Mouse (Mus musculus): ENCODE measurements around the gene Eomes. TPM values are rescaled to one million over a fixed set of nuclear protein-coding genes. Genes with fewer than 3 reads are reported as not detected.

Gene Eomes
- polyA plus RNA-seq, 1 experiment from 2014 or later: 0.11 TPM

DNA sequence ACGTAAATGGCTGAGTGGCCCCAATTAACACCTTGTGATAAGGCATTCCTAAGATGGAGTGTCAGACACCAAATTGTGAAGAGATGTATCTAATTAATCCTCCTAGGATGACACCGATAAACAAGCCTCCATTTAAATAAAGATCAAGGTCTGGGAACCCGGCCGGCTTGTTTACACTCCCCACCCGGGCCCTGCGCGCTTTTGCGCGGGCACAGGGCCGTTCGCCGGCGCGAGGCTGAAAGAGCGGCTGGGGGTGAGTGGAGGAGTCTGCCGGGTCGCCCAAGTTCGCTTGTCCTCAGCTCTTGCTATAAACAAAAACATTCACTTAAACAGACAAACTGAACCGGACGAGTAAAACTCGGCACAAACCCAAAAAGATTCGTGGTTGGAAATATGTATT lies 9.6 kb downstream of the Eomes start:
- Histone ChIP-seq H3K9me3 (replicated peaks) (no peaks in the 10 kb centered on the region), H3K4me3 (peak overlapping the region; percentile 53), H3K27ac (ENCODE audit: poor library complexity, severe bottlenecking) (no peak overlapping the region), H3K4me2 (peak overlapping the region; percentile 89), H3K36me3 (no peaks in the 10 kb centered on the region), H3K4me1 (replicated peaks) (peaks cover 13% of the 10 kb centered on the region), H3K9ac (peak overlapping the region; percentile 65; the same call in 1 of the 2 replicates), H3K27me3 (replicated peaks) (peaks cover 51% of the 10 kb centered on the region)
- 1% methylated on average over 22 of the region's 22 CpGs for WGBS
- no peak for ATAC-seq (ENCODE audit: insufficient number of reproducible peaks, low FRiP score)

DNA sequence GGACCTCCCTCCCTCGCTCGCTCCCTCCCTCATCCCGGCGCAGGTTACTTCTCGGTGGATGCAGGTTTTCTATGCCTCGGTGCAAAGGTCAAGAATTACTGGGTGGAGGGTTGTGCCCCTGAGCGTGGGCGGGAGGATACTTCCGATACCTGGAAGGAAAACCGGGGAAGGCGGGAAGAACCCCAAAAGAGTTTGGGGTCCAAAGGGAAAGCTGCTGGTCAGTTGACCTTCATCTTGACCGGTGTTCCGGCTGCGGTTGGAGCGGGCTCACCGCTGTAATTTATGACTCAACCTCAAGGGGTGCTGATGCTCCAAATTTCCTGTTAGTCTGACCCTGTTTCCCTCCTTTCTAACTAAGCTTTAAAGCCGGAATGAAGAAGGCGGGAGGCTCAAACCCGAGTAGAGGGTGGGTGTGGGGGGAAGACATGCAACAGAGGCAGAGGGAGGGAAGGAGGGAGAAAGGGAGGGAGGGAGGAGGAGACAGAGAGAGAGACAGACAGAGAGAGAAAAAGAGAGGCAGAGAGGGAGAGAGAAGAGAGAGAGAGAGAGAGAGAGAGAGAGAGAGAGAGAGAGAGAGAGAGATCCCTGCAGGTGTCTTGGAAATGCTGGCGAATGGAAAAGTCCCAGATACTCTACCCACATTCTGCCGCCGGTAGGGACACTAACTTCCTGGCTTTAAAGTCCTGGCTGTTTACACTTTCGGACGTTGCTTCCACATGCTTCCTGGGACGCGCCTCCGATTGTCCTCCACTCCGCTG lies 10.3 kb downstream of the Eomes start:
- ATAC-seq (ENCODE audit: insufficient number of reproducible peaks, low FRiP score): peak; percentile 49; the same call in 1 of the 2 replicates
- H3K9me3 ChIP-seq (replicated peaks): no peaks in the 10 kb centered on the region
- peaks cover 45% of the 10 kb centered on the region for H3K27me3 ChIP-seq (replicated peaks)
- no peak overlapping the region for H3K27ac ChIP-seq (ENCODE audit: poor library complexity, severe bottlenecking)
- H3K4me3 ChIP-seq: peak overlapping the region; percentile 53
- H3K4me2 ChIP-seq: peak overlapping the region; percentile 89
- H3K4me1 ChIP-seq (replicated peaks): peaks cover 13% of the 10 kb centered on the region
- no peaks in the 10 kb centered on the region for H3K36me3 ChIP-seq
- WGBS: 1% methylated on average over 28 of the region's 28 CpGs
- peak overlapping the region; percentile 65 for H3K9ac ChIP-seq

DNA sequence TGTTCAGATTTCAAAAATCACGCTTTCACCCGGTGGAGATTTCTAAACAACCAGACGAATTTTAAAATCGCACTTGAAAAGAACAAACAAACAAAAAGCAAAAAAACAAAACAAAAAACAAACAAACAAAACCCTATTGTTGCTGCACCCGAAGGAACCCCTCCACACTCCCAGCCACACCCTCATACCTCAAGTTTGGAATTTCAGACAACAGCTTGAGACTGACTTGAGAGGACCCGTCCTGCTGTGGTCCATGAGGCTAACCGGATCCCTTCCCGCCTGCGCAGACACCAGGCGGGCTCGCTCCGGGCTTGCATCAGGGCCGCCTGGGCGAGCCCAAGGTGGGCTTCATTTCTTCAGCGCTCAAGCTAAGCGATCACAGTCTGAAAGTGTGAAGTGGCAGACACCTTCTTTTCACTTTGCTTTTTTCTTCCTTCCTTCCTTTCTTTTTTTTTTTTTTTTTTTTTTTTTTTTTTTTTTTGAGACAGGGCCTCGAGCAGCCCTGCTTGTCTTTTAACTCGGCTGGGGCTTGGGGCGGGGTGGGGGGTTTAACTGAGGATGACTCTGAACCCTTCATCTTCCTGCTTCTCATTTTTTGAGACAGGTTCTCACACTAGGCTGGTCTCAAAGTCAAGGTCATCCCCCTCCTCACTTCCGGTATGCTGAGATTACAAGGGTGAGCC lies 11.0 kb downstream of the Eomes start:
- H3K4me3 ChIP-seq: peak overlapping the region; percentile 53
- under 1% methylated on average over 20 of the region's 20 CpGs for WGBS

DNA sequence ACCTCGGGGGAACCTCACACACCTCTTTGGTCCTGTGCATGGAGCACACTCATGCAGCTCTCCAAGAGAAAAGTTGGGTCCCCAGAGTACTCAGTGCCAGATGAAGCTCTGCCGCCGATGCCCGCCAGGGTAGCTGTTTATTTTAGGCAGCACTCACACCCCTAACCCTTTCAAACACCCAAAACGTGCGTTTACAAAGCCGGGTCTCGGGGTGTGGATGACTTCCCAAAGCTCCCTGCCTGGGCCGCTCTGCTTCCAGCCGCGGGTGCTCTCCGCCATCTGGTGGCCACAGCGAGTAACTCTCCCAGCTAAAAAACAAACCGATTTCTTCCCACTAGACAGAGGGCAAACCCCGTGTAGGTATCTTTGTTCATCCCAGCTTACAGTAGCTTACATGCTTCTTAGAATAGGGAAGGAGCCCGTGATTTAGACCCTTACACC lies 11.6 kb downstream of the Eomes start:
- under 1% methylated on average over 16 of the region's 16 CpGs for WGBS
- Histone ChIP-seq H3K4me3 (peak overlapping the region; percentile 45), H3K9me3 (replicated peaks) (peaks cover 6% of the 10 kb centered on the region), H3K4me2 (peak overlapping the region; percentile 89), H3K27me3 (replicated peaks) (peaks cover 33% of the 10 kb centered on the region), H3K4me1 (replicated peaks) (peaks cover 13% of the 10 kb centered on the region), H3K9ac (no peak overlapping the region), H3K27ac (ENCODE audit: poor library complexity, severe bottlenecking) (no peak overlapping the region), H3K36me3 (no peaks in the 10 kb centered on the region)
- peak; percentile 77 for ATAC-seq (ENCODE audit: insufficient number of reproducible peaks, low FRiP score)

More for the DNA sequence above, 11.0 kb downstream of the Eomes start:
- ATAC-seq (ENCODE audit: insufficient number of reproducible peaks, low FRiP score): peak; percentile 45
- peaks cover 39% of the 10 kb centered on the region for H3K27me3 ChIP-seq (replicated peaks)
- no peaks in the 10 kb centered on the region for H3K36me3 ChIP-seq
- peak overlapping the region; percentile 89 for H3K4me2 ChIP-seq
- peak overlapping the region; percentile 17; the same call in 1 of the 2 replicates for H3K9ac ChIP-seq
- peaks cover 13% of the 10 kb centered on the region for H3K4me1 ChIP-seq (replicated peaks)
- peaks cover under 1% of the 10 kb centered on the region; the same call in 1 of the 2 replicates for H3K9me3 ChIP-seq (replicated peaks)
- no peak overlapping the region for H3K27ac ChIP-seq (ENCODE audit: poor library complexity, severe bottlenecking)

DNA sequence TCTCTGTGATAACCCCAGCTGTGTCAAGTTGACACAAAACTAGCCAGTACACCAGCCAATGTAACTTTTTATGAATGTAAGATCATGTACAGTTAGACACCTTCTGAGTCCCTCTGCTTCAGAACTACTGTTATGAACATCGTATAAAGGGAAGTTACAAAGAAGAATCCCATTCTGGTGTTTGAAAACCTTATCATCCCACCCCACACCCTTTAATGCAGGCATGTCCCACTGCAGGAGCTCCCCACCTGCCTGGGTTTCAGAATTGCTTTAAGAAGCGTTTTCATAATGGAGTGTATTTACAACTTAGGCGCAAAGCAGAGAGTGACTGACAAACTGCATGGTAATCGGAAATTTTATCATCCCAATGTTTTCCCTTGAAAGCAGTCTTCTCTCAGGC lies 13.2 kb downstream of the Eomes start:
- no peak overlapping the region for H3K4me2 ChIP-seq
- H3K36me3 ChIP-seq: no peaks in the 10 kb centered on the region
- peaks cover 18% of the 10 kb centered on the region for H3K27me3 ChIP-seq (replicated peaks)
- peaks cover 6% of the 10 kb centered on the region for H3K9me3 ChIP-seq (replicated peaks)
- ATAC-seq (ENCODE audit: insufficient number of reproducible peaks, low FRiP score): no peak
- 75% methylated on average over 4 of the region's 4 CpGs for WGBS
- no peak overlapping the region for H3K27ac ChIP-seq (ENCODE audit: poor library complexity, severe bottlenecking)
- H3K4me1 ChIP-seq (replicated peaks): peaks cover 13% of the 10 kb centered on the region
- H3K9ac ChIP-seq: no peak overlapping the region
- H3K4me3 ChIP-seq: no peak overlapping the region

DNA sequence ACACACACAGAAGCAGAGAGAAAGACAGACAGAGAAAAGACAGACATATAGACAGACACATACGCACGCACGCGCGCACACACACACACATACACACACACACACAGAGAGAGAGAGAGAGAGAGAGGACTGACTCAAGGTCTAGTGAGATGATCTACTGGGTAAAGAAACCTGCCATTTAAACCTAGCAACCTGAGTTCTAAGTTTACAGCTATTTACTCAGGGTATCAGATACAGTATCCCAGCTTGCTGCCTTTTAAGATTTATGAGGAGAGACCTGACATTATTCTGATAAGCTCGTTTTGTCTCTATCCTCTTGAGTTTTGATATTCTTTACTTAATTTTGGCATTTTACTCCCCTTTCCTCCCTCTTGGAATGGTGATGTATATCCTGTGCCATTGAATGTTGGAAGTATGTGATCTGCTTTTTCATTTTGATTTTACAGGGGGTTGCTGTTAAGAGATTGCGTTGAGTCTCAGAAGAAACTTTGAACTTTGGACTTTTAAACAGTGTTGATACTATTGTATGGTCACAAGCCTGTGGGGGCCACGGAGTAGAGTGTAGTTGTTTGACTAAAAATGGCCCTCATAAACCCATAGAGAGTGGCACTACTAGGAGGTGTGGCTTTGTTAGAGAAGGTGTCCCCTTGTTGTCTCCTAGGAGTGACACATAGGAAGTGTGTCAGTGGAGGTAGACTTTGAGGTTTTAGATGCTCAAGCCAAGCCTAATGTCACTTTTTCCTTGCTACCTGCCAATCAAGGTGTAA lies 15.1 kb downstream of the Eomes start:
- no peak overlapping the region for H3K9ac ChIP-seq
- peaks cover 6% of the 10 kb centered on the region for H3K9me3 ChIP-seq (replicated peaks)
- H3K27me3 ChIP-seq (replicated peaks): peaks cover under 1% of the 10 kb centered on the region; the same call in 1 of the 2 replicates
- H3K36me3 ChIP-seq: no peaks in the 10 kb centered on the region
- ATAC-seq (ENCODE audit: insufficient number of reproducible peaks, low FRiP score): no peak
- H3K4me2 ChIP-seq: no peak overlapping the region
- H3K4me3 ChIP-seq: no peak overlapping the region
- WGBS: 80% methylated on average over 8 of the region's 8 CpGs
- peaks cover 2% of the 10 kb centered on the region for H3K4me1 ChIP-seq (replicated peaks)
- no peak overlapping the region for H3K27ac ChIP-seq (ENCODE audit: poor library complexity, severe bottlenecking)

DNA sequence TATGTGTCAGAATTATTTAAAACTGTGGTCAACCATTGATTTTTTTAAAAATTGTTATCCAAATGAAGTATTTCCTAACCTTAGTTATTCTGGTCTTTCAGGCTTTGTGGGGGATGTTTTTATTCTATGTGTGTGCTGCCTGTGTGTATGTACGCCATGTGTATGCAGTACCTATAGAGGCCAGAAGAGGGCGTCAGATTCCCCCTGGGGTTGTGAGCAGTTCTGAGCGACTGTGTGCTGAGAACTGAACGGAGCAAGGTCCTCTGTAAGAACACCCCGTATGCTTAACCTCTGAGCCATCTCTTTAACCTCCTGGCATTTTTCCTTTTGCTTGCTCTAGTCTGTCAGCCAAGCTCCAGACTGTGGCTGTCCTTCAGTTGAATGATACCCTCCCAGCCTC lies 16.1 kb downstream of the Eomes start:
- ATAC-seq (ENCODE audit: insufficient number of reproducible peaks, low FRiP score): no peak
- H3K9me3 ChIP-seq (replicated peaks): peaks cover 6% of the 10 kb centered on the region
- peaks cover 2% of the 10 kb centered on the region; the same call in 1 of the 2 replicates for H3K4me1 ChIP-seq (replicated peaks)
- H3K27ac ChIP-seq (ENCODE audit: poor library complexity, severe bottlenecking): no peak overlapping the region
- H3K4me2 ChIP-seq: no peak overlapping the region
- WGBS: 82% methylated on average over 5 of the region's 5 CpGs
- no peaks in the 10 kb centered on the region for H3K27me3 ChIP-seq (replicated peaks)
- H3K9ac ChIP-seq: no peak overlapping the region
- H3K36me3 ChIP-seq: no peaks in the 10 kb centered on the region
- H3K4me3 ChIP-seq: no peak overlapping the region

DNA sequence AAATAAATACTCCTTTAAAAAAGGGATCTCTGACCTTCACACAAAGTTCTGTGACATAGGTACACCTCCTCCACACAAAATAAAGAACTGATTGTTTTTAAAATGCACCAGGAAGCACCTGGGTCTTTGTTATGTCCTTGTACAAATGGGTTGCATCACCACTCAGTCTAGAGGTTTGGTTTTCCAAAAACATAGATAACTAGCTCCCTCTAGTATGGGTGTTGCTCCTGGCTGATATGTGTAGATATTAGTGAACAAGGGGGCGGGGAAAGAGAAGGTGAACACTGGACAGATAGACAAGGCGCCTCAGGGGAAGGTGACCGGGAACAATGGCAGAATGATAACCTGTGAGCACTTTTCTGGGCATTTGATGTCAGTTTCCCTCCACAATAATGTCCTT lies 17.9 kb downstream of the Eomes start:
- Histone ChIP-seq H3K27me3 (replicated peaks) (no peaks in the 10 kb centered on the region), H3K9me3 (replicated peaks) (peaks cover 6% of the 10 kb centered on the region), H3K9ac (no peak overlapping the region), H3K4me3 (no peak overlapping the region), H3K4me2 (no peak overlapping the region), H3K36me3 (no peaks in the 10 kb centered on the region), H3K27ac (ENCODE audit: poor library complexity, severe bottlenecking) (no peak overlapping the region), H3K4me1 (replicated peaks) (no peaks in the 10 kb centered on the region)
- ATAC-seq (ENCODE audit: insufficient number of reproducible peaks, low FRiP score): no peak
- WGBS: 87% methylated on average over 3 of the region's 3 CpGs

DNA sequence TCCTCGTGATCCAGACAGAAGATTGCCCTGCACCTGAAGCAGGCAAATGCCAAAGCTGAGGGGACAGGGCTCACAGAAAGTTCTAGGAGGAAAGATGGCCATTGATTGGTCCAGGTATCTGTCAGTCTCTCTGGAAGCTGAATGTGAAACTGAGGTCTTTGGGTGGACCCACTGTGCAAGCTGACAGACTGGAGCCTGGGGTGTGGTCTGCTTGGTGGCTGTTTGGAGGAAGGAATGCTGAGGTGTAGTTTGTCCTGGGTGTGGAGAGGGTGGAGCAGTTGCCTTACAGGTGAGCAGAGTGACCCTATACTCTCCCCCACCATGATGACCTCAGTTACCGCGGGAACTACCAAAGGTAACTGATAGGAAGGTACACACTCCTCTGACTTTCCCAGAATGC lies 18.9 kb downstream of the Eomes start:
- Histone ChIP-seq H3K36me3 (no peaks in the 10 kb centered on the region), H3K27me3 (replicated peaks) (no peaks in the 10 kb centered on the region), H3K9me3 (replicated peaks) (peaks cover 6% of the 10 kb centered on the region), H3K4me1 (replicated peaks) (no peaks in the 10 kb centered on the region), H3K27ac (ENCODE audit: poor library complexity, severe bottlenecking) (no peak overlapping the region), H3K9ac (no peak overlapping the region), H3K4me3 (no peak overlapping the region), H3K4me2 (no peak overlapping the region)
- 66% methylated on average over 3 of the region's 3 CpGs for WGBS
- ATAC-seq (ENCODE audit: insufficient number of reproducible peaks, low FRiP score): no peak

DNA sequence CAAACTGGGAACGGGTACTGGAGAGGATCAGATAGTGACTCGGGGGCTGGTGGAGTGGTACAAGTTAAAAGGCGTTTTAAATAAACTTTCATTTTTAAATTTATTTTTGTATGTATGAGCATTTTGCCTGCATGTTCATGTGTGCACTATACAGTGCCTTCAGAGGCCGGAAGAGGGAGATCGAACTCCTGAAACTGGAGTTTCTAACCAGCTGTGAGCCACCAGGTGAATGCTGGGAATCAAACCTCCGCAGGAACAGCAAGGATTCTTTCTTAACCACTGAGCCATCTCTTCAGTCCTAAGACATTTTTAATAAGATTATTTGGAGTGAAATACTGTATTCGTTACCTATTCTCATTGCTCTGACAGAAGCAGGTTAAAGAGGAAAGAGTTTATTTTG lies 20.0 kb downstream of the Eomes start:
- Histone ChIP-seq H3K9ac (no peak overlapping the region), H3K36me3 (no peaks in the 10 kb centered on the region), H3K27ac (ENCODE audit: poor library complexity, severe bottlenecking) (no peak overlapping the region), H3K9me3 (replicated peaks) (peaks cover 6% of the 10 kb centered on the region), H3K4me3 (no peak overlapping the region), H3K27me3 (replicated peaks) (no peaks in the 10 kb centered on the region), H3K4me1 (replicated peaks) (no peaks in the 10 kb centered on the region), H3K4me2 (no peak overlapping the region)
- no peak for ATAC-seq (ENCODE audit: insufficient number of reproducible peaks, low FRiP score)
- WGBS: 52% methylated on average over 7 of the region's 7 CpGs

DNA sequence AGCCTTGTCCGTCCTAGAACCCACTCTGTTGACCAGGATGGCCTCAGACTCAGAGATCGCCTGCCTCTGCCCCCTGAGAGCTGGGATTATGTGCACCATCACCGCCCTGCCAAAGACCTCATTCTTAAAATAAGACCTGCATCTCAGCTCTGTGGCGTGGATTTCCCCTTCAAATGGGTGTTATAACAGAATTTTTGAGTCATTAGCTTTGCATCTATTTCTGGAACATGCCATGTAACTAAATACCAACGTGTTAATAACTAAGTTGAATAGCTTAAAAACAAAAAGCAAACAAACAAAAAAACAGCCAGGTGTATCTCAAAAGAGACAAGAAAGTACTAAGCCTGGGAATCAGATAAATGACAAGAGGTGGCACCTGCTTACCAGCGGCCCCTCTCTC lies 23.0 kb downstream of the Eomes start:
- Histone ChIP-seq H3K27ac (ENCODE audit: poor library complexity, severe bottlenecking) (no peak overlapping the region), H3K4me2 (no peak overlapping the region), H3K36me3 (no peaks in the 10 kb centered on the region), H3K27me3 (replicated peaks) (no peaks in the 10 kb centered on the region), H3K4me1 (replicated peaks) (no peaks in the 10 kb centered on the region), H3K9me3 (replicated peaks) (no peaks in the 10 kb centered on the region), H3K9ac (no peak overlapping the region), H3K4me3 (no peak overlapping the region)
- 67% methylated on average over 6 of the region's 6 CpGs for WGBS
- no peak for ATAC-seq (ENCODE audit: insufficient number of reproducible peaks, low FRiP score)

Data from heart, embryonic 12.5 days (tissue).